Mouse (Mus musculus) forebrain, embryonic 10.5 days (tissue): ENCODE results near the gene Hist1h4b. TPM values are rescaled to one million over a fixed set of nuclear protein-coding genes. Genes with fewer than 3 reads are reported as not detected.

Experiments
- microRNA-seq: library from miRNA; unstranded; fragments of <30 nt; microRNA quantifications from one replicate; pipeline ENCODE4, GENCODE M21; 2017
- polyA plus RNA-seq: library from polyadenylated mRNA; unstranded; fragments of >200 nt; fragmentation: Nextera tagmentation; extraction: Ambion mirVana; gene quantifications from 2 replicates; pipeline ENCODE4 v1.2.1, GENCODE M21; 2016

Gene Hist1h4b
- polyA plus RNA-seq, 1 experiment from 2014 or later = 4.5 TPM

Small RNAs within 50 kb of the gene (microRNA-seq; reads per million reads assigned to microRNA genes)
- not detected for gene Gm44314
- gene Gm44484 = not detected

Other genes with a start within 250 kb of the Hist1h4b start
- 3.8 and 4.0 TPM in 2 replicates for gene Hist1h4h, start 226.0 kb upstream of the Hist1h4b start, polyA plus RNA-seq
- 6.7 and 9.5 TPM in 2 replicates for gene Hist1h2af, start 223.1 kb upstream of the Hist1h4b start, polyA plus RNA-seq
- 6.3 and 8.1 TPM in 2 replicates for gene Hist1h3g, start 221.6 kb upstream of the Hist1h4b start, polyA plus RNA-seq
- 0.74 and 0.79 TPM in 2 replicates for gene Hist1h2bh, start 213.6 kb upstream of the Hist1h4b start, polyA plus RNA-seq
- 1.00 and 1.7 TPM in 2 replicates for gene Hist1h3f, start 213.0 kb upstream of the Hist1h4b start, polyA plus RNA-seq
- 0.53 and 0.60 TPM in 2 replicates for gene Hist1h4f, start 205.4 kb upstream of the Hist1h4b start, polyA plus RNA-seq
- gene Hist1h1d, start 203.8 kb upstream of the Hist1h4b start, polyA plus RNA-seq = 0.58 and 0.60 TPM in 2 replicates
- 6.1 and 6.7 TPM in 2 replicates for gene Hist1h3e, start 194.6 kb upstream of the Hist1h4b start, polyA plus RNA-seq
- 102 and 105 TPM in 2 replicates for gene Hist1h2ae, start 185.8 kb upstream of the Hist1h4b start, polyA plus RNA-seq
- 6.4 and 6.7 TPM in 2 replicates for gene Hist1h2bg, start 185.6 kb upstream of the Hist1h4b start, polyA plus RNA-seq
- 5.8 and 6.9 TPM in 2 replicates for gene Hist1h2bf, start 182.8 kb upstream of the Hist1h4b start, polyA plus RNA-seq
- gene Hist1h2ad, start 182.6 kb upstream of the Hist1h4b start, polyA plus RNA-seq = 1.5 TPM in 2 replicates
- 7.1 and 7.2 TPM in 2 replicates for gene Hist1h3d, start 181.2 kb upstream of the Hist1h4b start, polyA plus RNA-seq
- gene Hist1h4d, start 175.4 kb upstream of the Hist1h4b start, polyA plus RNA-seq = 112 and 119 TPM in 2 replicates
- 3.2 and 3.6 TPM in 2 replicates for gene Hist1h2be, start 135.9 kb upstream of the Hist1h4b start, polyA plus RNA-seq
- 19.8 and 21.4 TPM in 2 replicates for gene Hist1h1e, start 134.5 kb upstream of the Hist1h4b start, polyA plus RNA-seq
- gene Hist1h2ac, start 73.1 kb upstream of the Hist1h4b start, polyA plus RNA-seq = 1.00 and 1.1 TPM in 2 replicates
- gene Hist1h2bc, start 72.8 kb upstream of the Hist1h4b start, polyA plus RNA-seq = 17.2 and 19.3 TPM in 2 replicates
- gene Hist1h1t, start 61.2 kb upstream of the Hist1h4b start, polyA plus RNA-seq = not detected in 2 replicates
- 4.5 and 5.9 TPM in 2 replicates for gene Hist1h4c, start 58.6 kb upstream of the Hist1h4b start, polyA plus RNA-seq
- gene Hfe, start 46.2 kb upstream of the Hist1h4b start, polyA plus RNA-seq = 1.3 and 1.5 TPM in 2 replicates
- 9.4 and 10.7 TPM in 2 replicates for gene Hist1h1c, start 18.2 kb upstream of the Hist1h4b start, polyA plus RNA-seq
- gene Hist1h3c, start 11.4 kb upstream of the Hist1h4b start, polyA plus RNA-seq = 7.7 and 9.0 TPM in 2 replicates
- gene Hist1h2bb, start 10.3 kb upstream of the Hist1h4b start, polyA plus RNA-seq = 2.3 and 2.7 TPM in 2 replicates
- 49.5 and 50.4 TPM in 2 replicates for gene Hist1h2ab, start 5.9 kb upstream of the Hist1h4b start, polyA plus RNA-seq
- gene Hist1h3b, start 4.7 kb upstream of the Hist1h4b start, polyA plus RNA-seq = 9.1 and 9.5 TPM in 2 replicates
- 0.69 TPM in 1 of 2 replicates, not detected in the other for gene Hist1h4a, start 4.2 kb downstream of the Hist1h4b start, polyA plus RNA-seq
- 2.2 and 3.6 TPM in 2 replicates for gene Hist1h3a, start 5.4 kb downstream of the Hist1h4b start, polyA plus RNA-seq
- 2.6 and 3.3 TPM in 2 replicates for gene Hist1h1a, start 6.7 kb downstream of the Hist1h4b start, polyA plus RNA-seq
- 0.10 and 0.12 TPM in 2 replicates for gene Trim38, start 12.9 kb downstream of the Hist1h4b start, polyA plus RNA-seq
- gene Slc17a2, start 50.0 kb downstream of the Hist1h4b start, polyA plus RNA-seq = not detected in 2 replicates
- gene Slc17a3, start 82.4 kb downstream of the Hist1h4b start, polyA plus RNA-seq = not detected in 2 replicates
- gene Slc17a1, start 110.7 kb downstream of the Hist1h4b start, polyA plus RNA-seq = not detected in 2 replicates
- gene Slc17a4, start 158.0 kb downstream of the Hist1h4b start, polyA plus RNA-seq = not detected in 2 replicates
- not detected in 2 replicates for gene Hist1h2ba, start 177.1 kb downstream of the Hist1h4b start, polyA plus RNA-seq
- not detected in 2 replicates for gene Hist1h2aa, start 177.4 kb downstream of the Hist1h4b start, polyA plus RNA-seq
- gene Scgn, start 234.2 kb downstream of the Hist1h4b start, polyA plus RNA-seq = 0.21 TPM in 1 of 2 replicates, not detected in the other